Mouse (Mus musculus): ENCODE measurements at regions not wholly inside any gene's neighbourhood (a gene's known extent, or its start where the extent isn't known, plus 50 kb on each side); places are given as distances from the start of the nearest gene placed in this dataset.

DNA sequence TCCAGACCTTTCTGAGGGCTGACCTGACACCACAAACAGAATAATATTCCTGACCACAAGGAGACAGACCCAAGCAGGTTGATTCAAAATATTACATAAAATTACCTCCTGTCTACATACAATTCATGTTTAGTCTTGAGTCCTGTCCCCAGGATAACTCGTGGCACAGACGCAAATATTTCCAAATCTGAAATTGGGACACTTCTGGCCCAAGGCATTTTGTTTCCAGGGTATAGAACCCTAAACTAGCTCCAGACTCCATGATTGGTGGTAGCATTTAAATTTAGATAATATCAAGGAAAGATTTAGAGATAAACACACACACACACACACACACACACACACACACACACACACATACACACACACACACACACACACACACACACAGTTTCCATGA lies 498.7 kb downstream of the Med13l start:
- no peak for DNase-seq (ENCODE audit: low read depth)

DNA sequence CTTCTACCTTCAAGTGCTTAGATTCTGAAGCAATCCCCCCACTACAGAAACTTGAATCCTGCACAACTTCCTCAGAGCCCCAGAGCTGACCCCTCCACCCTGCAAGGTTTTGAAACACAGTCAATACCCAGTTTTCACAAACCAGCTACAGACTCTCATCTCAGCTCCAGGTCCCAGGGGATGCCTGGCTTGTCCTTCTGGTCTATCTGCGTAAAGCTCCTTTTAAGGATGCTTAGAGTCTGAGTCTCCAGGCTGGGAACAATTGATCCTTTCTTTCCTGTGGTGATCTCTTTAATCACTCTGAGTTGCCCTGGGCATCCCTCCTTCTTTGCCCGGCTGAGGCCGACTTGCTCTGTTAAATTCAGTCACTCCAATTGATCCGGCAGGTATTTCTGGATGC lies 500.4 kb downstream of the Med13l start:
- DNase-seq (ENCODE audit: low read depth), result no peak

- no peak for DNase-seq (ENCODE audit: low read depth)
Measured at GRCm38 (mm10) chr5:119062478-119062877, 502.0 kb downstream of the Med13l start.

- DNase-seq (ENCODE audit: low read depth), result no peak
Measured at GRCm38 (mm10) chr5:119066666-119067065, 506.2 kb downstream of the Med13l start.

DNA sequence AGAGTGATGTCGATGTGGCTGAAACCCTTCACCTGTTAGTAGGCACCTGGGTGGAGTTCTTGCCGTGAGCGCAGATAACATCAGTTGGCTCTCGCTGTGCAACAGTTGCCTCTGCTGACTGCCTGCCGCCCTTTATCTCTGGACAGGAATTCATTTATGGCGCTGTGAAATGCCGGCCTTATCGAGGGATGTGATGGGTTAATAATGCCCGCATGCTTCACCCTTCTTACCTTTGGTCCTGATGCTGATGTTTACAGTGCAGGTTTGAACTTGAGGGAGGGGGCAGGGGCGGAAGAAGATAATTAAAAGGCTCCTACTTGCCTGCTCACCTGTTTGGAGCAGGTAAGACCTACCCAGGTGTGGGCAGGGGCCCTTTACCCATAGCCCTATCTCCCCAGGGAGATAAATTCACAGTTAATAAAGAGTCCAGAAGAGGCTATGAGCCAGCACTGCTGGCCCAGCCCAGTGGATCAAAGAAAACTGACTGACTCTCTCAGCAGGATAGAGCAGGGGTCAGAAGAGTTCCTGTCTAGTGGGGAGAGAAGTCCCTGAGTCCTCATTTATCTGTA lies 509.4 kb downstream of the Med13l start:
- no peak for DNase-seq (ENCODE audit: low read depth)

DNA sequence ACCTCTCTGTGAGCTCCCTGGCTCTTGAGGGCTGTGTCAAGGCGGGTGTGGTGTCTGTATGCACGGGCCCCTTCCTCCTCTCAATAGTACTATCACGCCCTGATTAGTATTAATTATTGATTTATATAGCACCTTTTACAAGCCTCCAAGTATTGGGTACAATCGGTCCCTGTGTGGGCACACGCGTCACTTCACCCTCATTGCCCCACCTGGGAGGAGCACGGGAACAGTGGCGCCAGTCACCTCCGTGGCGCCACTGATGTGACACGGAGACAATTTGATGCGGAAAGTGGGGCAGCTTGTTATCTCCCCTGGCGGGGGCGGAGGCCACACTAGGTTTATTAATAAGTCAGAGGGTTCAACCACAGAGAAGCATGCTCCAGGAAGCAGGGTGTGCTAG lies 512.2 kb downstream of the Med13l start:
- DNase-seq (ENCODE audit: low read depth), result no peak

GRCm38 (mm10) chr5:119080747-119081146 lies 520.3 kb downstream of the Med13l start:
- no peak for DNase-seq (ENCODE audit: low read depth)

- DNase-seq (ENCODE audit: low read depth), result no peak
Measured at GRCm38 (mm10) chr5:119082895-119083294, 522.4 kb downstream of the Med13l start.

DNA sequence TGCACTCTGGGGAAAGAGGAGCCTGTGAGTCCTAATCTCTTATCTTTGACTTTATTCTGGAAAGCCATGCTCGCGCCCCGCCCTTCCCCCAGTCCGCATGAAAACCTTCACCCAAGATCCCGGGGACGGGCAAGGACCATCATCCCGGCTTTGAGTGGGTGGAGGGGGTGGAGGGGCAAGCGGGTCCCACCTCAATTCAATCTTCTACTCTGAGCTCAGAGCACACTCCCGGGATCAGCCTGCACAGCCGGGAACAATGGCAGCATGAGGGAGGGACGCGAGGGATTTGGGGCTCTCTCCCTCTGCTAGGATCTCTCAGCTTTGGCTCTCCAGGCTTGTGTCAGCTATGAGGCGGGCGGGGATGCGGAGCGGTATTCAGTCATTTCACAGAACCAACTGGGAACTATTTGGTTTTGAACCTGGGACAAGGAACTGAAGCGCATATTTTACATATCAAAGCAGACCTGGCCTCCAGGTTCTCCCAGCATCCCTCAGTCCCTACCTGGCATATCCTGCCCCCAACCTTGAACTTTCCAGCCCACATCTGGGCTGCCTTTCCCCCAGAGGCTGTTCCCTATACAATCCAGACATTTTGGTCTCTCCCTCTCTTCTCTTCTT lies 537.2 kb downstream of the Med13l start:
- DNase-seq (ENCODE audit: low read depth), result no peak

- DNase-seq (ENCODE audit: low read depth), result no peak
Measured at GRCm38 (mm10) chr5:119099817-119100216, 539.3 kb downstream of the Med13l start.

- DNase-seq (ENCODE audit: low read depth), result no peak
Measured at GRCm38 (mm10) chr5:119103503-119103902, 543.0 kb downstream of the Med13l start.

DNA sequence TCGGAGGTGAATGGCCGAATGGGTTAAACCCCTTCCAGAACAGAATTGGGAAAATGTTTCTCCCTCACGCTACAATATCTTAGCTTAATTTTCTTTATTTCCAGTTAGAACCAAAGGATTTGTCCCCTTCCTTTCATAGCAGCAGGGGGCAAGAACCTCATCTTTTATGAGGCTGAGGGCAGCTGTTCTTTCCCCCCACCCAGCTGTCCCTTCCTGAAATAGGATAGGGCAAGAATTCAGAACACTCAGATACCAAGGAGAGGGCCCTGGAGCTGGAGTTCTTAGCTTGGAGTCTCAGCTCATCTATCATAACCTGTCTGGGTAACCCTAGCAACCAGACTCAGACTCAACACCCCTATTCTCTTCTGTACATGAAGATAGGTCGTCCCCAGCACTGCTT lies 547.4 kb downstream of the Med13l start:
- no peak for DNase-seq (ENCODE audit: low read depth)

DNA sequence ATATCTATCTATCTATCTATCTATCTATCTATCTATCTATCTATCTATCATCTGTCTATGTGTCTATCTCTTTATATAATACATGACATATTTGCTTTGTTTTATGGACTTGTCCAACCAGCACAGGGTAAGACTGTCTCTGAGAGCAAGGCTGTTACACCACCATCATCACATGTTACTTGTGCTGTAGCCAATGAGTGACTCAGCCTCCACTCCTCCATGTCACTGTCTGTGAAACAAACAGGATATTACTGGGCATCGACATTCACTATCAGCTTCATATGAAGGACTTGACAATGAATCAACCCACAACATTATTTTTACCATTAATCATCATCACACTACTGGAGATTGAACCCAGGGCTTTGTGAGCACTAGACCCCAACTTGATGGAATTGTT lies 549.0 kb downstream of the Med13l start:
- no peak for DNase-seq (ENCODE audit: low read depth)

DNA sequence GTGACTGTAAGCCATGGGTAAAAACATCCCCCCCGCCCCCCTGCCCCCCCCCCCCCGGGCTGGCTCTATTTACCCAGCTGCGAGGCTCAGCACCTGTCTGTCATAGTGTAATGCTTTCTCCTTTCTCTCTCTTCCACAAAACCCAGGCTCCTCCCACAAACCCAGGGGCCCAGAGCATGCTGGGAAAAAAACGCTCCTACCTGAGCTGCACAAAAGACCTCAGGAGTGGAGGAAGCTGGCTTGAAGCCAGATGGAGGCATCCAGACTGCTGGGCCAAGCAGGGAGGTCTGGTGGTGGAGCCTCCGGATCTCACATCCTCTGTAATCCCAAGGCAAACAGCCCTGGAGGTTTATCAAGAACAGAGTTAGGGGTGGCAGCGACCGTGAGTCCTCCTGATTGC lies 553.6 kb downstream of the Med13l start:
- DNase-seq (ENCODE audit: low read depth), result no peak

DNA sequence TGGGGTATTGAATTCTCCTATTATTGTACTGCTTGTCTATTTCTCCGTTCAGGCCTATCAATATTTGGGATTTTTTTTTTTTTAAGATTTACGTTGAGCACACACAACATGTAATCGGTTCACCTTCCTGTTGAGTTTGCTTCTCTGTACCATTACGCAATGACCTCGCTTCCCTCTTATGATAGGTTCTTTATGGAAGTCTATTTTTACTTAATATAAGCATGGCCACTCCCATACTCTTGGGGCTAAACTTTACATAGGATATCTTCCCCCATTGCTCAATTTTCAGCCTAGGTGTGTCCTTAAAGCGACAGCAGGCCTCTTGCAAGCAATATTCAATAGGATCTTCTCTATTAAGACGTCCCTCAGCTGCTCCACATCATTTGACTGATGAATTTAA lies 544.7 kb upstream of the Tbx3 start:
- DNase-seq (ENCODE audit: low read depth), result no peak

DNA sequence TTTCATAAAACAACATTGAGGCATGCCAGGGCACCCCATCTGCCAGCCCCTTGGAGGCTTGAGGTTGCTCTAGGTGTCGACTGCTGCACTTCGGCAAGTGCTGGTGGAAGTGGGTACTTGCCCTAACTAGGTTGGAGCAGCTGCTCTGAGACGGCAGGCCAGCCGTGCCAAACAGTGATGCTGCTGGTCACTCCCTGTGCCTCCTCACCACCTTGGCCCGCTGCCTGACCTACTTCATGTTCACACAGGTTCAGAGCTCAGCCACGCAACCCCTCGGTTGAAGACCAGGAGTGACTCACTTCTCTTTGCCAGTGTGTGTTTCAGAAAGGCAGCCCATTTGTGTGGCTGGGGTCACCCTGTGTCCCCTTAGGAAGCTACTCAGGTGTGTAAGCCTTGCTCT lies 540.3 kb upstream of the Tbx3 start:
- no peak for DNase-seq (ENCODE audit: low read depth)

GRCm38 (mm10) chr5:119131461-119131860 lies 539.0 kb upstream of the Tbx3 start:
- DNase-seq (ENCODE audit: low read depth), result no peak

DNA sequence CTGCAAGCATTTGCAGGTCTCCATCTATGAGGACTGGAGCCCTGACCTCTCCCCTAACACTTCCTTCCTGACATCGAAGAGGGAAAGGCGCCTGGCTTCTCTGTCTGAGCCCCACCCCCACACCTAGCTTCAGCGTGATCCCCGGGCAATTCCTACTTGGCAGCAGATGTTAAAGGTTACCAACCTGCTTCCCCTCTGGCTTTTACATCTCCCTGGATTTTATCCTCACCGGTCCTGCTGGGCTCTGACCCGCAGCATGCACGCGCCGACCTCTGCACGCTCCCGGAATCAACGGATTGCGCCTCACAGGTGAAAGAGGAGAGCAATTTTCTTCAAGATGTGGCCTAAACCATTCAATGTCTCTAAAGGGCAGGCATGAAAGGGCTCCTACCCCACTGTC lies 537.1 kb upstream of the Tbx3 start:
- no peak for DNase-seq (ENCODE audit: low read depth)

GRCm38 (mm10) chr5:119136916-119137315 lies 533.6 kb upstream of the Tbx3 start:
- DNase-seq (ENCODE audit: low read depth), result no peak

DNA sequence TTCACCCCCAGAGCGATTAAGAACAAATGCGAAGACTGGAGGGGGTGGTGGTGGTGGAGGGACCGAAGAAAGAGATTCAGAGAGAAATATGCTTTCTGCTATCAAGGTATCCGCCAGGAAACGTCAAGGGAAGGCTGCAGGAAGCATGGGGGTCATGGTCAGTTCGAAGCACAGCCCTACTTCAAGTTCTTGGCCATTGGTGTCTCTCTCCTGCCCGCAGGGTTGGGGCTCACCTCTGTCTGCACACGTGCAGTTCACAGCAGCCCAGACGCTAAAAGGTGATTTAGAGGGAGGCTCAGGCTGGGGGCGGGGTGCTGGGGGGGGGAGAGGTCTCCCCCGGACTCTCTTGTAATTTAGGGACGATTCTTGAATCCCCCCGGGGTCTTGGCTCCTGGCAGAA lies 533.1 kb upstream of the Tbx3 start:
- no peak for DNase-seq (ENCODE audit: low read depth)

- DNase-seq (ENCODE audit: low read depth), result no peak
Measured at GRCm38 (mm10) chr5:119137821-119138221, 532.6 kb upstream of the Tbx3 start.

- no peak for DNase-seq (ENCODE audit: low read depth)
Measured at GRCm38 (mm10) chr5:119138293-119138692, 532.2 kb upstream of the Tbx3 start.

DNA sequence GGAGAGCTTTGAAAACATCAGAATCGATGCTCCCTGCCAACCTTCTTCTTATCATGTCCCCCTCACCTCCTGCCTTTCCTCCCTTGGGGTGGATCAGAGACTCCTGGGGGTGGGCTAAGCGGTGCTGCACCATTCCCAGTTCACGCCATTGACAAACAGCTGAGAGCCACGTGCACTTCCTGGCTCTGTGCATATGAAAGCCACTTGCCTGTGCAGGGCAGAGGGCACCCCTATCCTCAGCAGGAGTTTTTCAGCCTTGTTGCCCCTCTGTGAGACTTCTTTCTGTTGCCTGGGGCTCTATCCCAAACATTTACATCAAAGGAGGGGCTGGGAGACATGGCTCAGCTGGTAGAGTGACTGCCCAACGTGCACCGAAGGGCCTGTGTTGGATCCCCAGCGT lies 531.1 kb upstream of the Tbx3 start:
- no peak for DNase-seq (ENCODE audit: low read depth)

DNA sequence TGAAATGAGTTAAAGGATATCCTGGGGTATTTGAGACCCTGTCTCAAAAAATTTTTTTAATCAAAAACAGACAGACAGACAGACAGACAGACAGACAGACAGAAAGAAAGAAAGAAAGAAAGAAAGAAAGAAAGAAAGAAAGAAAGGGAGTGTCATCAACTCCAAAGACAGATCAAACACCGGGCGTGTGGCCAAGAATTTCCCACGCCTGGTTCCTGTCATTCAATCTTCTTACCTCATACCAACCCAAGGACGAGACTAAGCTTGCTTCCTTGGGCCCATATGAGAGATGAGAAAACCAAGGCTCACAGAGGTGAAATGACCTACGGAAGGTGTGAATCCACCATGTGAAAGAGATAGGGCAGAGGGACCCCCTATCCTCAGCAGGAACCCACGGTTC lies 530.7 kb upstream of the Tbx3 start:
- no peak for DNase-seq (ENCODE audit: low read depth)
